Mouse (Mus musculus): ENCODE data around the gene Neu1.

GRCm38 (mm10) chr17:34949553-34949969, 18.5 kb downstream of the Neu1 start:
- TF ChIP-seq CTCF (IDR thresholded peaks at IDR 0.05) (no peak), EP300 (IDR thresholded peaks at IDR 0.05; ENCODE audit: insufficient read depth, low read depth, low read length) (no peak)
